Mouse (Mus musculus): ENCODE data around the gene Gm10271.

Gene Gm10271

DNA sequence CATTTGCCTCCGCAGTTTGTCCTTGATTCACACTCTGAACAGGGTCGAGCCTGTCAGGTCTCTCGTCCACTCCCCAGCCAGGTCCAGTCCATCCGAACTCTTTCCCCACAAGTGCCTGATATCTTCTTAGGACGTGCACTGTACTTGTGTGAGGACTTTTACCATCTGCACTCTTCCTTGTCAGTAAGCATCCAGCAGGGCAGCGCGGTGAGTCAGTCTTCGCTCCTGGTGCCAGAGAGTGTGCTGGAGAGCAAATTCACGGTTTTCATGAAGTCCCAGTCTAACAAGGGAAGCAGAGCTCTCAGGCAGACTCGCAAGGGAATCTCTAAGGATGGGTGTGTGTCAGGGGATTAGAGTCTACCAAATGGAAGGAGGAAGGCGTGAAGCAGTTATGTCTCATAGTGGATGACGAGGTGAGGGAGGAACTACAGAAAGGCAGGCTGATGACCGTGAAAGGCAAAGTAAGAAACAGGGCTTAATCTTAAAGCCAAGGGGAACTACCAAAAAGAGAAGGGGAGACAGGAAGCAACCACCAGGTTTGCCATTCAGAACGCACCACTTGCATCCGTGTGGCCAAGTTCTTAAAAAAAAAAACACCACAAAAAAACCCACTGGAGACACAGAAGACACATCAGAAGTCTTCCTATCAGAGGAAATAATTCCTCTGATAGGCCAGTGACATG is 40.8 kb downstream of the Gm10271 start:
- DNase-seq (ENCODE audit: low spot score), result no peak

DNA sequence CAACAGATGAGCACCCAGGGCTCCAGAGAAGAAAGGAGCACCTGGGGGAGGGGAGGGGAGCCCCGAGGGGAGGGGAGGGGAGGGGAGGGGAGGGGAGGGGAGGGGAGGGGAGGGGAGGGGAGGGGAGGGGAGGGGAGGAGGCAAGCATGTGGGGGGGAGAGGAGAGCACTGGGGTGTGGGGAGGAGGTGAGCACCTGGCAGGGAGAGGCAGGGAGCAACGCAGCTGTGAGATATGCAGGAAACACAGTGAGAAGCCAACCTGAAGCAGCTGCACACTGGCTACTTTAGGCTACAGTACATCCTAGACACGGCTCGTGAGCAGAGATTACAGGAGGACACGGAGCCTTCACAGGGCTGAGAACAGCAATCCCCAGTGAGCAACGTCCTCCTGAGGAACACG is 41.5 kb downstream of the Gm10271 start:
- DNase-seq (ENCODE audit: low spot score), result no peak

DNA sequence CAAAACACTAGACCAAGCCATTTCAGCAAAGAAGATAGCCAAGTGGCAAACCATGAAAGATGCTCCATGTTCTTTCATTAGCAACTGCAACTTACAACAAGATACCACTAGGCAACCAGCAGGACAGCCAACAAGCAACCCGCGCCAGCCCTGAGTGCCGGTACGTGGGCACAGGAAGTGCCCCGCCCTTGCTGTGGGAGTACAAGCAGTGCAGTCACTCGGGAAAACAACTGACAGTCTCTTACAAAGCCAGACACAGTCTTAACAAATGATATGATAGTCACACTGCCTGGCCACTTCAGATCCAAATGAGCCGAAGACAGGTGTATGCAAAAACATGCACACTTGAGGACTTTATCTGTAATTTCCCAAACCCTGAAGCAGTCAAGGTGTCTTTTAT is 41.9 kb downstream of the Gm10271 start:
- no peak for DNase-seq (ENCODE audit: low spot score)

DNA sequence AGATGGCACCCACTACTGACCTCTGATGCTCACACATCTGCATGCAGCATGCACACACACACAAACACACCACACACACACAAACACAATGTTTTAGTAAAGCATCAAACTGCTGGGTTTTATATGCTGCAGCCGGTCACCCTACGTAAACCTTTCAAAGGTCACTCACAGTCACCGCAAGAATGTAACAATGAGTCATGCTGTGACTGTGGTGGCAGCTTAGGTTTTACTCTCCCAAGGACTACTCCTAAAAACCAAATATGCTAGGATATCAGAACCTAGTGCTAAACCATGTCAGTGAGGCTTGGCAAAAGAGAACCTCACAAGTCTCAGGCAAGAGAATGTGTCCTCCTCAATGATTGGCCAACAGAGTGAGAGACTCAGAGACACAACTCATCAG is 43.6 kb downstream of the Gm10271 start:
- DNase-seq (ENCODE audit: low spot score), result no peak

DNA sequence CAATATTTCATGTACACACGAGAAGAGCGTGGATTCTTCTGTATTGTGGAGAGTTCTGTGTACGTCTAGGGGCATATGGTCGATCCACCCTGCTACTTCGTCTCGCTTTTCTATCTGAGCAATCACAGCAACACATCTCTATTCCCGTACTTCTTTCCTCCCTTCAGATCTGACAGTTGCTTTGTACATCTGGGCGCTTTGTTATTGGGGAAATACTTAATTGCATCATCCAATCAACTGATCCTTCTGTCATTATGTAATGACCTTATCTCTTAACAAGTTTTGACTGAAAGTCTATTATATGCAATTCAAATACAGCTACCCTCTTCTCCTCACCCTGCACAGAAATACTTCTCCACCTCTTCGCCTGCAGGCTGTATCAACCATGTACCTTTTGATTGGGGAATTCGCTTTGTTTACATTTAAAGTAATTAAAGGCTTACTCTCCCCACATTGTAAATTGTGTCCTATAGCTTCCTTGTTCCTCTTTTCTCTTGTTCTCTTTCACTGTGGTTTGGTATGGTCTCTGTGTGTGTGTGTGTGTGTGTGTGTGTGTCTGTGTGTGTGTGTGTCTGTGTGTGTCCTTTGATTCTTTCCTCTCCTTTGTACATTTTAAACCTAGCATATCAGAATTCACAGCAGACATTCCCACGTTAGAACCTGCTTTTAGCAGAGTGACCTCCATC is 45.8 kb downstream of the Gm10271 start:
- no peak for DNase-seq (ENCODE audit: low spot score)

DNA sequence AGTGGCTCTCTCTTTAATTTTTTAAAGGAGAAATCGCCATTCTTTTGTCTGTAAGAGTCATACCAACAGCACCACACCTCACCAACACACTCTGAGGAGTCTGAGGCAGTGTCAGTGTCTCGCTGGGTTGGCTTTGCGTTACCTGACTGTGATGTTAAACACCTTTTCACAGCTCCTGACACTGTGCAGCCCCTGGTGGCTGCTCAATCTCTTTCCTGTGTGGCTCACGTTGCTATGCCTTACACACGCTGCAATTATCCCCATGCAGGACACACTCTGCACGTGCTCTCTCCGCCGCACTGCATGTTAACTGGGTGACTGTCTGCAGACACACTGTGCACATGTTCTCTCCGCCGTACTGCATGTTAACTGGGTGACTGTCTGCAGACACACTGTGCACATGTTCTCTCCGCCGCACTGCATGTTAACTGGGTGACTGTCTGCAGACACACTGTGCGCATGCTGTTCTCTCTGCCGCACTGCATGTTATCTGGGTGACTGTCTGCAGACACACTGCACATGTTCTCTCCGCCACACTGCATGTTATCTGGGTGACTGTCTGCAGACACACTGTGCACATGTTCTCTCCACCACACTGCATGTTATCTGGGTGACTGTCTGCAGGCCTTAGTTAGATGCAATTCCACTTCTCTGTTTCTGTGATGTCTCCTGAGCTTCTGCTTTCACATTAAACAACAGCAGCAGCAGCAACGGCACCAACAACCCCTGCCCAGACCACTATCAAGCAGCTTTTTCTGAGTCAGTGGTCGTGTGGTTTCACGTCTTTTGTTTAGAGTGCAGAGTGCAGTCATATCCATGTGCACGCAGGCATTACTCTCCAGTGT is 48.5 kb downstream of the Gm10271 start:
- DNase-seq (ENCODE audit: low spot score), result no peak

DNA sequence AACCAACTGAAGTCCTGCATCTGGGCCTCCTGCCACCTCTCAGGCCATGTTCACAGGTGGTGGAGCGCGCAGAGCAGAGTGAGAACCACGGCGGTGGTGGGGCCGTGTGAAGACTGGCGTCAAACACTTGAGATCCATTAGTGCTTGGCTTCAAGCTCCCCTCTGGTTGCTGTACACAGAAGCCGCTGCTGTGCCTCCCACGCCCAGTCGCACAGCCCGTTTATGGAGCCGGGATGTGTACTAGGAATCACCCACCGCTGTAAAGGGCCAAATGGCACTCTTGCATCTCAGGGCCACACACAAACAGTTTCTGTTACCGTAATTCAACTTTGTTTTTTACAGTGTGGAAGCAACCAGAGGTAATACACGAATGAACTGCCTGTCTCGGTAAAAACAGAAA is 50.2 kb downstream of the Gm10271 start:
- no peak for DNase-seq (ENCODE audit: low spot score)

DNA sequence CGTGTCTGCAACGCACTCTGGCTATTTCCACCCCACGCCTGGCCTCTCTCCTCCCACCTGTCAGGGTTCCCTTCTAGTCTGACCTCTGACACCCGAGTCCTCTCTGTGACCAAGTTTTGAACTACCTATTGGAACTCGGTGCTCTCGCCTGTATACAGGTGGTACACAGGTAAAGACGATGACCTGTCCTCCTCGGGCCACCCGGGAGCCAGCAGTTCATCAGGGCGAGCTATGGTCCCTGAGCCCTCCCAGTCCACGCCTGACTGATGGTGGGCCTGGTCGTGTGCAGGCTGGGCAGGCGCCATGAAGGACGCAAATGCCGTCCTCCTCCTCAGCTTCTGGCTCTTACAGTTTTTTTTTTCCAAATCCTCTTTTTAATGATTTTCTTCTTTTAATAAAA is 51.0 kb downstream of the Gm10271 start:
- no peak for DNase-seq (ENCODE audit: low spot score)

DNA sequence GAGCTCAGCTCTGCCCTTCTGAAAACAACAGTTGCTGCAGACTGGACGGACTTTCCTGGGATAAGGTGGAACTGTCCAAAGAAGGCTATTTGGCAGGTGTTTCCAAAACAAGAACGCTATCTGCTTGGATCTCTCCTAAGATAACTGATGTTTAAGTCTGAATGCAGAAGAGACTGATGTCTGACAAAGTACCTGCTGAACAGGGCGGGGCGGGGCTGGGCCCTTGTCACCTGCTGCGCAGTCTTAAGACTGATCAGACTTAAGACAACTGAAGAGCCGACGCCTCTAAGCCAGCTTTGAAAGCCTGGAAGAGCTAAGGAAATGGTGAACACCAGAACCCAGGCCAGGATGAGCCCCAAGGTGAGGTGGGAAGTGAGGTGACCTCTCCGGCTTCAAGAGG is 51.8 kb downstream of the Gm10271 start:
- no peak for DNase-seq (ENCODE audit: low spot score)

DNA sequence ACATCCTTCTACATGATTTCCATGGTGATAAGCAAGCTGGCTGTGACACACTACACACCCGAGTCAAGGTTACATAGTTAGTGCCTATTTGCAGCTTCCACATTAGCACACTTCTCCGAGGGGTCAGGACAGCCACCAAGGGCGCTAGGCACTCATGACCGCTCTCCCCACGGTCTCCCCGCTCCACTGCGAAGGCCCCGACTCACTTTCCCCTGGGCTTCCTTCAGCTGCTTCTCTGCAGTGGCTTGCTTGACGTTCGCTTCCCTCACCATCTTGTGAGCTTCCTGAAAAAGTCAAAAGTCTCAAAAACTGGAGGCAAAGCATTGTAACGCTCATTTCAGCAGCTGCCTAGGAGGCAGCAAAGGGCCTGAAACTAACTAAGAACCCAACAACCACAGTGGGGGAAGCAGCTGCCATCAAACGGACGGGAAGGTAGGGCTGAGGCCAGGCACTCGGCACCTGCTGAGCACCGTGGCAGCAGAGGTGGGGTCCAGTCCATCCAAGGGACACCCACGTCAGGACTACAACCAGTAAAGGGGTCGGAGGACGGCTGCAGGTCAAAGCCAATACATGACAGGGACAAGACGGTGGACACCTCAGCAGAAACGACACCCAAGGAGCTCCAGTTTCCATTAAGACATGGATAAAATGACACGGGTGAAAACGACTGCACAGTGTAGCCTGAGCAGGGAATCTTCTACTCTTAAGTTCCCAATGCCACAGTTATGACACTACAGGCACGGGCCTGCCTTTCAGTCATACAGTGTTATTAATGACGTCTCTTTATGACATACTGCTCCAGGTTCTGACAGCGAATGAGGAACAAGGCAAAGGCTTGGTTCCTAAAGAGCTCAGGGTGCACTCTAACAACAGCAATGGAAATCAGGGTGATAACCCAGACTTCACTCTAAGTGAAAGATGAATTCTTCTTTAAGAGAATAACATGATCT is 52.8 kb downstream of the Gm10271 start:
- DNase-seq (ENCODE audit: low spot score), result no peak

DNA sequence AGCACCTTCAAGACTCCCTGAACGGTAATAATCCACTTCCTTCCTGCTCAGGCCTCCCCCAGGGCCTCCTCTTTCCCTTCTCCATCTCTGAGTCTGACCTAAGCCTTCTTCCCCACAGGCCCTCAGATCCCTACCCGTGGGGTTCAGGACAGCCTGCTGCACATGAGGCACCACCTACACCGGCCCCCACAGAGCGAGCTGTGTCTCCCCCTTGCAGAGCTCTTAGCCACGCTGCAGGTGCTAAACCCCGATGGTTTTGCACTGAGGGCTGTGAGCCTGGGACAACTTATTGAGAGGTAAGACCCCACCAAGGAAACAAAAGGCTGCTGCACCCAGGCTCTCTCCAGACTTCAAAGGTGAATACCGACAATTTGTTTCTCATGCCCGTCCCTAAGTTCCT is 55.8 kb downstream of the Gm10271 start:
- DNase-seq (ENCODE audit: low spot score), result no peak

DNA sequence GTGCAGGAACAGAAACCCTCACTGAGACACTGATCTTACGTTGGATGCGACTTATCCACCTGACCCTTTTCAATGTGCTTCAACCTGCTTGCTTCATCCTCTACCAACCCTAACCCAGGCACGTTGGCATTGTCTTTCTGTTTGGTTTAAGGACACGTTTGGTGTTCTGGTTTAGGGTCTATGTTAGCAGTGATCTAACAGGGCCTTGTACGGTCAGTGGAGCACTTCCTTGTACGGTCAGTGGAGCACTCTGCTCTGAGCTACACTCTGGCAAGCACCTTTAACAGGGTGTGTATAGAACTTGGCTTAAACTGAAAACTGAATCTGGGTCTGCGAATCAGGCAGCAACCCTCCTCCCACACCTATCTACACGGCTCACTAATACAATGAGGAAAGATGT is 57.1 kb downstream of the Gm10271 start:
- DNase-seq (ENCODE audit: low spot score), result no peak

DNA sequence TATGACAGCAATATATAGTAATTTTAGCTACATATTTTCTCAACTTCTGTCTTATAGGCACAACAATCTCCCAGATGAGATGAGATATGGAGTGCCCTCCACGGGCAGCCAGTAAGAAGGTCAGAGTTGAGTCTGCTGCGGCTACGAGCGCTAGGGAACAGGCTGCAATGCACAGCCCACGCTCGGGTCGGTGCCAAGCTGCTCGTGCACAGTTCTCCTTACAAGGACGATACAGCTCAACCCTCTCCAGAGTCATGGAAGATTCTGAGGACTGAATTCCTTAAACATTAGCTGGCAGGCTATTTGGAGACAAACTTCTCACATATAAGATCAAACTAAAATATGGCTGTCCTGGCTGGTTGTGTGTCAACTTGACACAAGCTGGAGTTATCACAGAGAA is 57.8 kb downstream of the Gm10271 start:
- DNase-seq (ENCODE audit: low spot score), result no peak

DNA sequence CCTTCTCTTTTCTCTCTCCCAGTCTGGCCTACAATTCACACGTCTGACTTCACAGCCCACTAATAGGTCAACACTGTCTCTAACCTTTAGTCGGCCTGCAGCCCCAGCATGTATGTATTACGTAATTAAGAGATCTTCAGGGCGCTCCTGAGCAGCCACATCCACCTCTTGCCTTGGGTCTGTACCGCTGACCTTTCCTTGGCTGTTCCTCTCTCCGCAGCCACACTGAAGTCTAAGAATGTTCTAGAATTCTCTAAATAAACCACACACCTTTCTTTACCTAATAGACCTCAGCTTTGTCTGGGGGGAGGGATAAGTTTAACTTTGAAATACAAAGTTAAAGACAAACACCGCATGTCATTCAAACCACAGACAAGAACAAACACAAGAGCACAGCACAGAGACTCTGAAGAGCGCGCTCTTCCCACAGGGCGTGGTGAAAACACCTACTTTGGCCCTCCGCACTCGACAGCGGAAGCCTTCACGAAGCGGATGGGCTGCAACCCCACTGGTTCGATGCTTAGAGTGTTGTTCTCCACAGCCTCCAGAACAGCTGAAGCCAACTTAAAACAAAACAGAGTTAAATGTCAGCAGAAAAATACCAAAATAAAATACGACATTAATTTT is 58.6 kb downstream of the Gm10271 start:
- no peak for DNase-seq (ENCODE audit: low spot score)

DNA sequence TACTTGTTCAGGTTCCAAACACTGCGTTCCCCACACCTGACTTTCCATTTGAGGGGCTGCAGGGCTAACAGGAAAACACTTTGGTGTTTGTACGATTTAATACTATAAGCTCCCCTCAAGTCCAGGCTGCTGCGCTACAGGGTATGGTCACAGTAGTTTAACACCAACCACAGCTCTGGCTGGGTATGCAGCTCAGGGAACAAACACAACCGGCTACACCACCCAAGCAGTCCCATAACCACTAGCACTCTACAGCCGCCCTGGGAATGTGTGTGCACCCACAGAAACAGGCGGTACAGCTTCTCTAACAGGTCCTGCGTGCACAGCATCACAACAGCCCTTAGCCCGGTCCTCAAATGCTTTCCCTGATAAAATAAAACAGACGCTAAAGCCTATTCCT is 59.6 kb downstream of the Gm10271 start:
- no peak for DNase-seq (ENCODE audit: low spot score)

DNA sequence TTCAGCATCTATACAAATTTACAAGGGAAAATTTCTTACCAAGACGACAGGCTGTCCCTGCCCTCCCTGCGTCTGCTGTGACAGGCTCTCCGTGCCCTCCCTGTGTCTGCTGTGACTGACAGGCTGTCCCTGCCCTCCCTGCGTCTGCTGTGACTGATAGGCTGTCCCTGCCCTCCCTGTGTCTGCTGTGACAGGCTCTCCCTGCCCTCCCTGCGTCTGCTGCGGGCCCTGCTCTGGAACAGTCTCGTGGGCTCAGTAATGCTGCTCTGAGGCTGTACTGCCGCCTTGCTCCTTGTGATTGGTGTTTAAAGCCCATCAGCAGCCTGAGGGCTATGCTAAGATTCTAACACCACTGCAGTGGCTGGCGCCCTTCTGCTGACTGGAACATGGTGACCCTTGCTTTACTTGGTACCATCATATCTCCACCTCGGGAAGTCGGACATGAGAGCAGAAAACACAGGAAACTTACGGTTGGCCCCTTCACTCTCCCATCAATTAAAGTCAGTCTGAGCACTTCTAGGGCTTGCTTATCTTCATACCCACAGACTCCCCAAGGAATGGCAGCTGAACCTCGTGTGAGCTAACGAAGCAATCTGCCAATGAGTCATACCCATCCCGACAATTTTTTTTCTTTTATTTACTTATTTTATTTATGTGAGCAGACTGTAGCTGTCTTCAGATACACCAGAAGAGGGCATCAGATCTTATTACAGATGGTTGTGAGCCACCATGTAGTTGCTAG is 63.3 kb downstream of the Gm10271 start:
- DNase-seq (ENCODE audit: low spot score), result no peak

All from layer of hippocampus, adult 9-10 months (tissue).